Mouse (Mus musculus) liver, embryonic 16.5 days (tissue): ENCODE results near the gene Aldh1l1. TPM values are rescaled to one million over a fixed set of nuclear protein-coding genes. Genes with fewer than 3 reads are reported as not detected.

Experiments used
- ATAC-seq: fragments of 200-750 bp; cut with Nextera tagmentation; 2 replicates; pipeline ENCODE4 v1.8.0; 2017; ENCODE audit warnings: low read depth, mild to moderate bottlenecking, moderate number of reproducible peaks, moderate library complexity
- H3K27ac ChIP-seq: fragments of 300-500 bp; sonication (generic); 2 replicates; pipeline ENCODE4 v1.5.1; 2014; ENCODE audit warnings: mild to moderate bottlenecking, low read length
- H3K27me3 ChIP-seq: fragments of 300-500 bp; sonication (generic); 2 replicates; pipeline ENCODE4 v1.6.1; 2014; ENCODE audit warnings: low read depth, low read length, mixed read lengths; ENCODE audit not compliant: control insufficient read depth, insufficient read depth
- H3K36me3 ChIP-seq: fragments of 300-500 bp; sonication (generic); 2 replicates; pipeline ENCODE4 v1.6.1; 2014; ENCODE audit warnings: mild to moderate bottlenecking; ENCODE audit not compliant: control insufficient read depth, insufficient read depth
- H3K4me1 ChIP-seq: fragments of 300-500 bp; sonication (generic); 2 replicates; pipeline ENCODE4 v1.6.1; 2014; ENCODE audit warnings: low read depth, low read length, mixed read lengths; ENCODE audit not compliant: control insufficient read depth
- H3K4me2 ChIP-seq: fragments of 300-500 bp; sonication (generic); 2 replicates; pipeline ENCODE4 v1.6.1; 2014; ENCODE audit warnings: low read depth, low read length, mixed read lengths
- H3K4me3 ChIP-seq: fragments of 300-500 bp; sonication (generic); 2 replicates; pipeline ENCODE4 v1.5.1; 2014; ENCODE audit warnings: low read depth, mild to moderate bottlenecking, low read length
- H3K9ac ChIP-seq: fragments of 300-500 bp; sonication (generic); 2 replicates; pipeline ENCODE4 v1.6.1; 2014; ENCODE audit warnings: low read depth, low read length
- H3K9me3 ChIP-seq: fragments of 300-500 bp; sonication (generic); replicated peaks from 2 replicates; pipeline ENCODE4 v1.6.1; 2016; ENCODE audit warnings: low read length; ENCODE audit not compliant: control insufficient read depth
- WGBS: fragments of 180-500 bp; shearing (Covaris S2); extraction: QIAGEN DNeasy Blood & Tissue Kit; methylation state at CpG from one replicate; pipeline ENCODE4 v1.1.7; 2014; ENCODE audit not compliant: insufficient replicate concordance; 5-methylcytosine and 5-hydroxymethylcytosine counted together
- polyA plus RNA-seq: library from polyadenylated mRNA; unstranded; fragments of >200 nt; fragmentation: Nextera tagmentation; extraction: Ambion mirVana; gene quantifications from 2 replicates; pipeline ENCODE4 v1.2.1, GENCODE M21; 2015

The Aldh1l1 gene
- polyA plus RNA-seq, 1 experiment from 2014 or later, result 48.3 TPM

- no peak for ATAC-seq
- H3K27me3 ChIP-seq, result peaks cover 22% of the 10 kb centered on the region
- peak overlapping the region; percentile 8; the same call in 1 of the 2 replicates for H3K9ac ChIP-seq
- H3K4me1 ChIP-seq, result no peaks in the 10 kb centered on the region; the same call in 1 of the 2 replicates
- peak overlapping the region; percentile 48 for H3K4me2 ChIP-seq
- peak overlapping the region; percentile 37 for H3K4me3 ChIP-seq
- H3K27ac ChIP-seq, result peak overlapping the region; percentile 61; the same call in 1 of the 2 replicates
- H3K36me3 ChIP-seq, result no peaks in the 10 kb centered on the region; the same call in 1 of the 2 replicates
- WGBS, result 56% methylated on average over 12 of the region's 12 CpGs
- H3K9me3 ChIP-seq, result no peaks in the 10 kb centered on the region
These were observed 19.3 kb upstream of the Aldh1l1 start for GRCm38 (mm10) chr6:90466847-90467410.

DNA sequence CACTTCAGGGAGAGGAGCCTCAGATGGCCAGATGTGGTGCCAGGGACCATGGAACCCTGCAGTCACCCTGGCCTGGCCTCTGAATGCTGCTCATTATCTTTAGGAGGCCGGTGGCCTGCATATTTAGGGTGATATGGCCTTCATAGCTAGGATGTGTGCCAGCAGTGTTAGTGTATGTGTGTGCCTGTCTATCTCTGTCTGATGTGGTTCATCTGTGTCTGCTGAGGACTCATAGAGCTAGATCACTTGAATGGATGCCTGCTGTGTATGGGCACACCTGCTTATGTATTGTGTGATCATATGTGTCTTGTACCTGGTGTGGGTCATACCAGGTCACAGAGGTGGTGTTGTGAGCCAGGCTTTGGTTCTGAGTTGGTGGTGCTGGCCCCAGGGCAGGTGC, 18.0 kb upstream of the Aldh1l1 start:
- H3K9me3 ChIP-seq, result no peaks in the 10 kb centered on the region
- peak overlapping the region; percentile 38; the same call in 1 of the 2 replicates for H3K9ac ChIP-seq
- no peaks in the 10 kb centered on the region; the same call in 1 of the 2 replicates for H3K36me3 ChIP-seq
- no peak overlapping the region for H3K27ac ChIP-seq
- H3K4me3 ChIP-seq, result peak overlapping the region; percentile 37
- 43% methylated on average over 1 of the region's 1 CpGs for WGBS
- H3K4me1 ChIP-seq, result no peaks in the 10 kb centered on the region; the same call in 1 of the 2 replicates
- no peak for ATAC-seq
- peaks cover 9% of the 10 kb centered on the region for H3K27me3 ChIP-seq
- peak overlapping the region; percentile 48 for H3K4me2 ChIP-seq

DNA sequence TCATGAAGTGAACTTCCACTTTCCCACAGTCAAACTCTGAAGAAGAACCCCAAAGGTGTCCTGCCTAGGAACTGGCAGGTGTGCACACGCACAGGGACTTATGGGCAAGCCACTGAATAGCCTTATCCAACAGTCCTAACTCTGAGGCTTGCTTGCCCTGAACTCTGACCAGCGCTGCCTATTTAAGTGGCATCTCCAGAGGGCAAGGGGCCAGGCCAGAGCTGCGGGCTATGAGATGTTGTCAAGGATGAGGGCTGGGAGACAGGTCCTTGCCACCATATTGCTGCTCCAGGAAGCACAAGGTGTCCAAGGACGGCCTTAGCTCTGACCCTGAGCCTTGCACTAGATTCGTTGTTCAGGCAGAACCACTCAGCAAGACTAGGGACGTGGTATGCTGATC, 17.2 kb upstream of the Aldh1l1 start:
- WGBS, result 62% methylated on average over 6 of the region's 6 CpGs
- no peak for ATAC-seq
- H3K4me3 ChIP-seq, result no peak overlapping the region
- H3K36me3 ChIP-seq, result no peaks in the 10 kb centered on the region; the same call in 1 of the 2 replicates
- peaks cover 1% of the 10 kb centered on the region; the same call in 1 of the 2 replicates for H3K27me3 ChIP-seq
- no peaks in the 10 kb centered on the region; the same call in 1 of the 2 replicates for H3K4me1 ChIP-seq
- H3K4me2 ChIP-seq, result peak overlapping the region; percentile 48; the same call in 1 of the 2 replicates
- no peak overlapping the region for H3K9ac ChIP-seq
- no peak overlapping the region for H3K27ac ChIP-seq
- H3K9me3 ChIP-seq, result no peaks in the 10 kb centered on the region

- no peaks in the 10 kb centered on the region; the same call in 1 of the 2 replicates for H3K36me3 ChIP-seq
- no peaks in the 10 kb centered on the region for H3K9me3 ChIP-seq
- H3K4me1 ChIP-seq, result no peaks in the 10 kb centered on the region; the same call in 1 of the 2 replicates
- H3K4me3 ChIP-seq, result no peak overlapping the region
- no peaks in the 10 kb centered on the region for H3K27me3 ChIP-seq
- no peak overlapping the region for H3K4me2 ChIP-seq
- no peak for ATAC-seq
- 63% methylated on average over 2 of the region's 2 CpGs for WGBS
- H3K9ac ChIP-seq, result no peak overlapping the region
- H3K27ac ChIP-seq, result no peak overlapping the region
These were observed 16.0 kb upstream of the Aldh1l1 start for GRCm38 (mm10) chr6:90470255-90470654.

DNA sequence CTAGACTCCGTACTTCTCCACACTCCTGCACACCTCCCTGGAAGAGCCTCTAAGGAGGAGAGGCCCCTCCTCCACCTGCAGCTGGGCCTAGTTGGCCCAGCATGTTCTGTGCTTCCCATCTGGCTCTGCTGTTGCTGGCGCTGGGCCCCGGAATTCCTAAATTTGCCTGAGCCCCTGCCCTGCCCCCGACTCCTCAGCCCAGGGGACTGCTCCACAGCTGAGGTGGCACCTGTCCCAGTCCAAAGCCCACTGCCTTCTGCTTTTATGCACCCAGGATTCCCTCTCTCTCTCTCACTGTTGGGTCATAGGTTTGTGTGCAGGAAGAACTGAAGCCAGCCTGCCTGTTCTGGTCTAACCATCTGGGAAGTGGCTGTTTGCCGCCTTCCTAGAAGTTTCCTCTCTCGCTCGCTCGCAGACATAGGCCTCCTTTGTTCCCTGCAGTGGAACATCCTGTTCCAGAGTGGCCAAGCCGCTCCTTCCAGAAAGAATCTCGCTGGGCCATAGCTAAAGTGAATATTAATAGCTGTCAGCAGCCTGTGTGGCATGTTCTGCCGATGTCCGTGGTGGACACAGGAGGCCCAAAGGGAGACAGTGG, 15.2 kb upstream of the Aldh1l1 start:
- 45% methylated on average over 12 of the region's 12 CpGs for WGBS
- H3K4me1 ChIP-seq, result no peaks in the 10 kb centered on the region; the same call in 1 of the 2 replicates

GRCm38 (mm10) chr6:90472079-90472478, 14.1 kb upstream of the Aldh1l1 start:
- 51% methylated on average over 4 of the region's 4 CpGs for WGBS
- H3K4me3 ChIP-seq, result no peak overlapping the region
- no peaks in the 10 kb centered on the region; the same call in 1 of the 2 replicates for H3K36me3 ChIP-seq
- no peak overlapping the region for H3K4me2 ChIP-seq
- no peaks in the 10 kb centered on the region for H3K9me3 ChIP-seq
- ATAC-seq, result no peak
- no peak overlapping the region for H3K27ac ChIP-seq
- H3K9ac ChIP-seq, result no peak overlapping the region
- no peaks in the 10 kb centered on the region; the same call in 1 of the 2 replicates for H3K4me1 ChIP-seq
- H3K27me3 ChIP-seq, result no peaks in the 10 kb centered on the region

More for the DNA sequence above, 15.2 kb upstream of the Aldh1l1 start:
- no peak overlapping the region for H3K4me2 ChIP-seq
- H3K27me3 ChIP-seq, result no peaks in the 10 kb centered on the region
- H3K9ac ChIP-seq, result no peak overlapping the region
- no peaks in the 10 kb centered on the region for H3K9me3 ChIP-seq
- H3K4me3 ChIP-seq, result no peak overlapping the region
- H3K36me3 ChIP-seq, result no peaks in the 10 kb centered on the region; the same call in 1 of the 2 replicates
- no peak for ATAC-seq
- no peak overlapping the region for H3K27ac ChIP-seq

DNA sequence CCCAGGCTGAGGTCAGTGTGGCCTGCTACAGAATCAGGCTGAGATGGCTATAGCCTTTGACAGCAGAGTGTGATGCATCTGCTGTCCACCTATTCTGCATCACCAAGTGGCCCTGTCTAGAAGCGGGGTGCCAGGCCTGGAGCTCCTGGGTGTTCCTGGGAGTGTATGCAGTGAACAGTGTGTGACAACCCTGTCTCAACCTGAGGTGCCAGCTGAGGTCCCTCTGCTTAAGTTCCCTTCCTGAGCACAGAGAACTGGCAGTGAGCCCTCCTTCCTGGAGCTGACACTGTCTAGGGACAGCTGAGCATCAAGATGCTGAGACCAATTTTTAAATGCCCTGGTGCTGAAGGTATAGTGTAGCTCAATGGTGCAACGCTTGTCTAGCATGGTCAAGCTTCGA, 13.5 kb upstream of the Aldh1l1 start:
- H3K9me3 ChIP-seq, result no peaks in the 10 kb centered on the region
- 75% methylated on average over 3 of the region's 3 CpGs for WGBS
- no peak overlapping the region for H3K9ac ChIP-seq
- no peaks in the 10 kb centered on the region; the same call in 1 of the 2 replicates for H3K4me1 ChIP-seq
- H3K4me3 ChIP-seq, result no peak overlapping the region
- ATAC-seq, result no peak
- no peaks in the 10 kb centered on the region for H3K27me3 ChIP-seq
- no peaks in the 10 kb centered on the region; the same call in 1 of the 2 replicates for H3K36me3 ChIP-seq
- no peak overlapping the region for H3K27ac ChIP-seq
- no peak overlapping the region for H3K4me2 ChIP-seq

DNA sequence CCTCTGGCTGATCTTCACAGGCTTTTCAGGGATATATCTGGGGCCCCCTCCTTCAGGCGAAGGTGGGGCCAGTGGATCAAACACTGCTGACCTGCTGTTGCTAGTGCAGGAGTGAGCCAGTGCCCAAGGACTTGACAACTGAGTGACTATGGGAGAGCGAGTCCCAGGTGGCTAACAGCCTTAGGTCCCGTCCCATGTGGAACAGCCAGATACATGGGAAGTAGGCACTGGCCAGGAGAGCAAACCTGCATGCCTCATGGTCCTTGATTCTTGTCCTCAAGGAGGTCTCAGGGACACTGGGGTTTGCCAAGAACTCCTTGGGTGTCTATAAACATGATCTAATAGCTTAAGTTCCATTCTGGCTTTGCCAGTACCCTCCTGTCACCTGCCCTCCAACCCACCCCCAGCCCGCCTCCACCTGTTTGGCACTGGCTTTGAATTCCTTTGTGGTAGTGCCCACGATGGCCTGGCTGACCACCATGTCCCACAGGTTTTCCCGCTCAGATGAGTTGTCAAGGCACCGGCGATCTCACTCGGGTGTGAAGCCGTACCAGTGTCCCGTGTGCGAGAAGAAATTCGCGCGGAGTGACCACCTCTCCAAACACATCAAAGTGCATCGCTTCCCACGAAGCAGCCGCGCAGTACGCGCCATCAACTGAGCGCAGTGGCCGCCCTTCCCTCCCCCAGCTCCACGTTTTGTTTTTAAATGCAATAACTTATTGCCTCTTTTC, 12.4 kb upstream of the Aldh1l1 start:
- no peaks in the 10 kb centered on the region; the same call in 1 of the 2 replicates for H3K36me3 ChIP-seq
- no peaks in the 10 kb centered on the region for H3K9me3 ChIP-seq
- no peak overlapping the region for H3K27ac ChIP-seq
- ATAC-seq, result no peak
- no peak overlapping the region for H3K4me3 ChIP-seq
- no peak overlapping the region for H3K9ac ChIP-seq
- H3K4me1 ChIP-seq, result no peaks in the 10 kb centered on the region; the same call in 1 of the 2 replicates
- H3K27me3 ChIP-seq, result no peaks in the 10 kb centered on the region
- WGBS, result 79% methylated on average over 24 of the region's 24 CpGs
- no peak overlapping the region for H3K4me2 ChIP-seq
